Mouse (Mus musculus) neural tube, embryonic 13.5 days (tissue): ENCODE data around the gene Eef1g. TPM values are rescaled to one million over a fixed set of nuclear protein-coding genes. Genes with fewer than 3 reads are reported as not detected.

Experiments used
- ATAC-seq: fragments of 200-750 bp; cut with Nextera tagmentation; 2 replicates; pipeline ENCODE4 v1.8.0; 2017; ENCODE audit warnings: low read depth, mild to moderate bottlenecking, moderate TSS enrichment, moderate library complexity
- H3K27ac ChIP-seq: fragments of 300-500 bp; sonication (generic); replicated peaks from 2 replicates; pipeline ENCODE4 v1.5.1; 2015; ENCODE audit warnings: moderate library complexity, mild to moderate bottlenecking, inconsistent platforms
- H3K27me3 ChIP-seq: fragments of 300-500 bp; sonication (generic); 2 replicates; pipeline ENCODE4 v1.6.1; 2015; ENCODE audit warnings: mild to moderate bottlenecking, inconsistent platforms
- H3K36me3 ChIP-seq: fragments of 300-500 bp; sonication (generic); 2 replicates; pipeline ENCODE4 v1.6.1; 2015; ENCODE audit warnings: mild to moderate bottlenecking, inconsistent platforms
- H3K4me1 ChIP-seq: fragments of 300-500 bp; sonication (generic); replicated peaks from 2 replicates; pipeline ENCODE4 v1.6.1; 2015; ENCODE audit warnings: inconsistent platforms
- H3K4me2 ChIP-seq: fragments of 300-500 bp; sonication (generic); 2 replicates; pipeline ENCODE4 v1.6.1; 2015; ENCODE audit warnings: inconsistent platforms, mild to moderate bottlenecking, moderate library complexity
- H3K4me3 ChIP-seq: fragments of 300-500 bp; sonication (generic); 2 replicates; pipeline ENCODE4 v1.5.1; 2015; ENCODE audit warnings: mild to moderate bottlenecking, inconsistent platforms
- H3K9ac ChIP-seq: fragments of 300-500 bp; sonication (generic); 2 replicates; pipeline ENCODE4 v1.6.1; 2015; ENCODE audit warnings: moderate library complexity, mild to moderate bottlenecking, inconsistent platforms
- H3K9me3 ChIP-seq: fragments of 300-500 bp; sonication (generic); 2 replicates; pipeline ENCODE4 v1.6.1; 2016; ENCODE audit warnings: inconsistent platforms
- WGBS: fragments of 180-500 bp; shearing (Covaris S2); methylation state at CpG from one replicate; pipeline ENCODE4 v1.1.7; 2015; 5-methylcytosine and 5-hydroxymethylcytosine counted together
- polyA plus RNA-seq: library from polyadenylated mRNA; unstranded; fragments of >200 nt; fragmentation: Nextera tagmentation; extraction: Ambion mirVana; gene quantifications from 2 replicates; pipeline ENCODE4 v1.2.1, GENCODE M21; 2015

The Eef1g gene
- polyA plus RNA-seq, 1 experiment from 2014 or later, result 323 TPM

DNA sequence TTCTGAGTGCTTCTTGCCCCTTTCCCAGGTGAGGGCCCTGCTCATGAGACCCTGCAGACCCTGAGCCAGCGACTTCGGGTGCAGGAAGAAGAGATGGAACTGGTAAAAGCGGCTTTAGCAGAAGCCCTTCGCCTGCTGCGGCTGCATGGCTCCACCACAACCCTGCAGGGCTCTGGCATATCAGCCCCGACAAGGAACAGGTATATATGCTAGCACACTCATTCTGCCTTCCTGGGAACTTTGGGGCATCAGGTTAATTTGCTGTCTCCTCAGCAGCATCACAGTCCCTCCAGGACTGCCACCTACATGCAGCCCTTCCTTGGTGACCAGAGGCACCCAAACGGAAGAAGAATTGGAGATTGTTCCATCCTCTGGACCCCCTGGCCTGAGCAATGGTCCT is 36.1 kb upstream of the Eef1g start:
- no peak for ATAC-seq
- H3K4me2 ChIP-seq, result peak overlapping the region; percentile 71
- H3K27me3 ChIP-seq, result no peaks in the 10 kb centered on the region
- 82% methylated on average over 7 of the region's 7 CpGs for WGBS
- peak overlapping the region; percentile 79 for H3K9ac ChIP-seq
- 0 out of 2 replicates have a peak overlapping the region, but pooled peaks have one; percentile 54 for H3K4me3 ChIP-seq
- H3K36me3 ChIP-seq, result peaks cover 21% of the 10 kb centered on the region
- peaks cover 23% of the 10 kb centered on the region for H3K4me1 ChIP-seq
- no peak overlapping the region for H3K27ac ChIP-seq
- no peaks in the 10 kb centered on the region for H3K9me3 ChIP-seq

DNA sequence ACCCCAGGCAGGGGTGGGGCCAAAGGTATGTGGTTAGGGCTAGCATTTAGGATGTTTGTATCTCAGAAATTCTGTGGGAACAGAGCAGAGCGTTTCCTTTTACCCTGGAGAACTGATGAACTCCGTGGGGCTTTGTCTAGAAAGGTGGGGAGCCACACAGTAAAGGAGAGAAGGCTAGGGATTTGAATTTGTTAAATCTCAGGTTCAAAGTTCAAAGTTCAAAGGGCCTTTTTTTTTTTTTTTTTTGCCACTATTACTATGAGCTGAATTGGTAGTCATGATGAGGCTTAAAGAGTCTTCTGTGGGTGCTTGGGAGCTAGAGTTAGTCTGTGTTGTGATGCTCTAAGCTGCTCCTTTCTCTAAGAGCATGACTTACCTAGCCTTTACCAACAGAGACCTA is 30.1 kb upstream of the Eef1g start:
- no peak overlapping the region for H3K27ac ChIP-seq
- 88% methylated on average over 2 of the region's 2 CpGs for WGBS
- no peak overlapping the region for H3K9ac ChIP-seq
- peaks cover 13% of the 10 kb centered on the region for H3K4me1 ChIP-seq
- H3K27me3 ChIP-seq, result no peaks in the 10 kb centered on the region
- peaks cover 8% of the 10 kb centered on the region for H3K36me3 ChIP-seq
- no peaks in the 10 kb centered on the region for H3K9me3 ChIP-seq
- H3K4me2 ChIP-seq, result no peak overlapping the region
- no peak for ATAC-seq
- no peak overlapping the region for H3K4me3 ChIP-seq

DNA sequence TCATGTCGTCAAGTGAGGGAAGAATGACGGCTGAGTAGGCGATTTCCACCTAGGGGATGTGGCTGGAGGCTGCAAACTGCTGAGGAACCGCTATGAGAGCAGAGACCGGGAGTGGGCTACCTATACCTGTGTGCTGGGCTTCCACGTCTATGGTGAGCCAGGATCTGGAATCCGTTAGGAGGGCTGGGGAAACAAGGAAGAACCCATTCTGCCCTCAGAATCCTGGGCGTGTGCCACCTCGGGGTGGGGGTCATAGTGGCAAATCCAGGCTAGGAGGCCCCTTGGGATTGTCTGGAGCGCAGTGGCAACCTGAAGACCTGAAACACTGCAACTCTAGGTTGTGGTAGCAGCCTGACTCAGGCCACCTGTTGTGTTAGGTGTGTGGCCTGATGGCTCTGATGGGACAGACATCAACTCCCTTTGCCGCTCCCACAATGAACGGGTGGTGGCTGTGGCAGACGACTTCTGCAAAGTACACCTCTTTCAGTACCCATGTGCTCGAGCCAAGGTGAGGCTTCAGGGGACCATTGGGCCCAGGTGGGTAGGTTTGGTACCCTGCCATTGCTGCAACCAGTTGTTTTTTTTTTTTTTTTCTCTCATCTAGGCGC is 26.2 kb upstream of the Eef1g start:
- ATAC-seq, result no peak; the same call in 1 of the 2 replicates
- Histone ChIP-seq H3K9me3 (no peaks in the 10 kb centered on the region), H3K4me2 (peak overlapping the region; percentile 77), H3K9ac (peak overlapping the region; percentile 100), H3K4me3 (peak overlapping the region; percentile 96; the same call in 1 of the 2 replicates), H3K4me1 (peaks cover 44% of the 10 kb centered on the region), H3K27ac (no peak overlapping the region), H3K36me3 (peaks cover 26% of the 10 kb centered on the region), H3K27me3 (no peaks in the 10 kb centered on the region)
- 79% methylated on average over 15 of the region's 15 CpGs for WGBS

DNA sequence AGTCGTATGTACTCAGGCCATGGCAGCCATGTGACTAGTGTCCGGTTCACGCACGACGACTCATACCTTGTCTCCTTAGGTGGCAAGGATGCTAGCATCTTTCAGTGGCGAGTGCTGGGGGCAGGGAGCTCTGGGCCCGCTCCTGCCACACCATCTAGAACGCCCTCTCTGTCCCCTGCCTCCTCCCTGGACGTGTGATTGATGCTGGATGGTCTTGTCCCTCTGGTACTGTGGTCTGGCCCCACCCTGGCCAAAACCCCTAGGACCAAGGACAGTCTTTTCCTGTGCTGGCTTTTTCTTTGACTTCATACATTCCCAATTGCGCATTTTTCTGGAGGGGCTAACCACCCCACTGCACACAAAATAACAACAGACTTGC is 25.7 kb upstream of the Eef1g start:
- Histone ChIP-seq H3K9me3 (no peaks in the 10 kb centered on the region), H3K27ac (peak overlapping the region; percentile 95), H3K4me2 (peak overlapping the region; percentile 77), H3K27me3 (no peaks in the 10 kb centered on the region), H3K9ac (peak overlapping the region; percentile 100), H3K4me3 (peak overlapping the region; percentile 96), H3K36me3 (peaks cover 31% of the 10 kb centered on the region), H3K4me1 (peaks cover 44% of the 10 kb centered on the region)
- peak; percentile 25 for ATAC-seq
- 22% methylated on average over 10 of the region's 10 CpGs for WGBS

DNA sequence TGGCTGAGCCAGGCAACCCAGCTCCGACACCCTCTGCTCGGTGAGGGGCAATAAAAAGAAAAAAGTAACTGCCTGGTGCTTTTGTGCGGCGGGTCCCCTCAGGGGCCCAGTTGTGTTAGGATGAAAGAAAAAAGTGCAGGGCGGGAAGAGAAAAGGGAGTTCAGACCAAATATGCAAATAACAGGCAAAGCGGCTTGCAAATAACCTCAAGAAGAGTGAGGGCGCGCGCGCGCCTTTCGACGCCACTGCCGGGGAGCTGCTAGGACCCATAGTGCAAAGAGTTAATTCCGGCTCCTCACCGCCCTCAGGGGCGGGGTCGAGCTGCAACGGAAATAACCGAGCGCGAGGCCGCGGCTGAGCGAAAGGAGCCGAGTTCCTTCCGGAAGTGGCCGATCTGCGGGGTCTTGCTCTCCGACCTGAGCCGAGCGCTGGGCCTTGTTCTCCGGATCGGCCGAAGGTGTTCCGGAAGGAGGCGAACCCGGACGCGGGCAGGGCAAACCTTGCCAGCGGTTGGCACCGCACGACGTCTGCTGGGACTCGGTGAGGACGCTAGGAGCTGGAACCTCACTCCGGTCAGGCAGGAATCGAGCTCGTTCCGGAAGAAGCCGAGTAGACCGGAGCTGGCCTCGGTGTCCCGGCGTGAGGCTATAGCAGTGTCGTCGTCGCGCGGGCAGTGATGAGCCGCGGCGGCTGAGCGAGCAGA is 25.2 kb upstream of the Eef1g start, which contains the start of gene Mta2:
Gene Mta2 (plus strand): TSS at position 361 of the 703 bp plus-strand sequence.
- H3K4me2 ChIP-seq, result peak within 1 kb of the TSS; percentile 77
- under 1% methylated on average over 64 of the region's 64 CpGs for WGBS
- H3K27ac ChIP-seq, result peak within 1 kb of the TSS; percentile 95
- peaks cover 44% of the 10 kb centered on the region for H3K4me1 ChIP-seq
- peak; percentile 94 for ATAC-seq
- H3K9ac ChIP-seq, result peak within 1 kb of the TSS; percentile 100
- no peaks in the 10 kb centered on the region for H3K27me3 ChIP-seq
- H3K4me3 ChIP-seq, result peak within 1 kb of the TSS; percentile 96
- H3K9me3 ChIP-seq, result no peaks in the 10 kb centered on the region
- peaks cover 33% of the 10 kb centered on the region for H3K36me3 ChIP-seq

DNA sequence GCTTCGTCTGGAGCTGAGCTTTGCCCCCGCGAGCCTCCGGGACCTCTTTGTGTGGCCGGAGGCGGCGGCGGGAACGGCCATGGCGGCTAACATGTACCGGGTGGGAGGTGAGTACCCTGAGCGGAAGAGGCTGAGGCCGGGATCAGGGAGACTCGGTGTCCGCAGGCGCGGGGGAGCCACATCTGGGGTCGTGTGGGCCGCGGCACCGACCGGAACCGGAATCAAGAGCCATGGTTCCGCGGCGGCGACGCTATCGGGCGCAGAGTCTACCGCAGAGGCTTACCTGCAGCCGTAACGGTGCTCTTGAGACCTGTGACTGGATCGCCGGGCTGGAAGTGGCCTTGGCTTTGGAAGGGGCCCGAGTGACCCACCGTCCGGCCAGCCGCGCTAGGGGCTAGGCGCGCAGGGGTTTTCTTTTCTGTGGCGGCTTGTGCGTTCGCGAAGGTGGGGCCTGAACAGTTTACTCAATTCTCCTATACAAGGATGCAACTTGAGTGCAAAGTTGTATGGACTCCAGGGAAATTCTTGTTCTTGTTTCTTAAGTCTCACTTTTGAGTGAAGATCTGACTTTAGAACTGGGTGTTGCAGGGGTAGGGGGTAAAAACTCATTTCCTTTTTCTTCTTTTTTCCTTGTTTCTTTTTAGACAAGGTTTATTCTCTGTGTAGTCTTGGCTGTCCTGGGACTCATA is 24.4 kb upstream of the Eef1g start:
- Histone ChIP-seq H3K36me3 (peaks cover 37% of the 10 kb centered on the region), H3K27me3 (no peaks in the 10 kb centered on the region), H3K9ac (peak overlapping the region; percentile 100), H3K9me3 (no peaks in the 10 kb centered on the region), H3K4me1 (peaks cover 44% of the 10 kb centered on the region), H3K4me3 (peak overlapping the region; percentile 96), H3K4me2 (peak overlapping the region; percentile 77), H3K27ac (peak overlapping the region; percentile 95)
- WGBS, result under 1% methylated on average over 46 of the region's 46 CpGs
- ATAC-seq, result no peak; the same call in 1 of the 2 replicates

DNA sequence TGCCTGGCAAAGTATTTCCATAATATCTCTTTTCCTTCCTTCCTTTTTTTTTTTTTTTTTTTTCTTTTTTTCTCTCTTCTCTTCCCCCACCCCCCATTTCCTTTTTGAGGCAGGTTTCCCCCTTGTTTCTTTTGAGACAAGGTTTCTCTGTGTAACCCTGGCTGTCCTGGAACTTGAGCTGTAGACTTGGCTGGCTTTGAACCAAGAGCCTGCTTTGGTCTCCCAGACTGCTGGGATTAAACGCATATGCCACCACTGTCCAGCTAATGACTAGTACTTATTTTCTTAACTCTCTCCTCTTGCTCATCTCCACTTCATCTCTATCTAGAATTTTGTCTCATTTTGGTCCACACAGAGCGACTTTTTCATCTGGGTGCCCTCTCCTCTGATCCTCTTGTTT is 23.8 kb upstream of the Eef1g start:
- H3K27me3 ChIP-seq, result no peaks in the 10 kb centered on the region
- H3K9ac ChIP-seq, result peak overlapping the region; percentile 100
- WGBS, result 82% methylated on average over 2 of the region's 2 CpGs
- H3K4me3 ChIP-seq, result peak overlapping the region; percentile 96
- no peak overlapping the region for H3K27ac ChIP-seq
- peaks cover 44% of the 10 kb centered on the region for H3K4me1 ChIP-seq
- peak overlapping the region; percentile 77 for H3K4me2 ChIP-seq
- peaks cover 40% of the 10 kb centered on the region for H3K36me3 ChIP-seq
- H3K9me3 ChIP-seq, result no peaks in the 10 kb centered on the region
- no peak for ATAC-seq

DNA sequence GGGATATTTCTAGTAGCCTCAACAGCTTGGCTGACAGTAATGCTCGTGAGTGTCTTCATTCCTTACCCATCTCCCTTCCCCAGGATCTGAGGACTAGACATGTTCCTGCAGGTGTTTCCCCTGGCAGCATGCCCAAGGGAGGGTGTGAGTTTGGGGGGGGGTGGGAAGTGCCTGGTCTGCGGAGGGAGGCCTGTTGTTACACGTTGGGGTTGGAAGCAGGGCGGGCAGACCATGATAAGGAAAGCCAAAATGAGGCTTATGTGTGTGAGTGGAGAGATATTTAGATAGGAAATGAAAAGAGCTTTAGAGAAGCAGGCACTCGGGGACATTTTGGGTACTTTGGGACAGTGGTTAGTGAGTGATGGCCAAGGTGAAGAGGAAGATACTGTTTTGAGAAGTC is 22.8 kb upstream of the Eef1g start:
- H3K36me3 ChIP-seq, result peaks cover 51% of the 10 kb centered on the region
- WGBS, result 70% methylated on average over 5 of the region's 5 CpGs

DNA sequence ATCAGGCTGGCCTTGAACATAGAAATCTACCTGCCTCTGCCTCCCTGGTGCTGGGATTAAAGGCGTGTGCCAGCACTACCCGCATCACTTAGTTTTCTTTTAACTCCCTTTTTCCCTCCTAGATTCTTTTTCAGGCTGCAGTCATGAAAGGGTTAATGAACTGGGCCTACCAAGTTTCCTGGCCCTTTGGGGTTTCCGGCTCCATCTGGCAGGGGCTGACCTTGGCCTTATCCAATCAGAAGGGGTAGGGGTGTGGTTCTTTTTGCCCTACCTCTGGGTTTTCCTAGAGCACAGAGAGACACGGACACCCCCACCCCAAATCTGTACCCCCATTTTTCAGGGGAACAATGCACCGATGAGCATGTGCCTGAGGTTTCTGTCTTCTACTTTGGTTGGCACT is 22.1 kb upstream of the Eef1g start:
- peaks cover 57% of the 10 kb centered on the region for H3K36me3 ChIP-seq
- WGBS, result 40% methylated on average over 5 of the region's 5 CpGs
- no peak for ATAC-seq
- peak overlapping the region; percentile 77 for H3K4me2 ChIP-seq
- peak overlapping the region; percentile 55 for H3K9ac ChIP-seq
- no peak overlapping the region for H3K27ac ChIP-seq
- H3K27me3 ChIP-seq, result no peaks in the 10 kb centered on the region
- peaks cover 44% of the 10 kb centered on the region for H3K4me1 ChIP-seq
- peak overlapping the region; percentile 21 for H3K4me3 ChIP-seq
- H3K9me3 ChIP-seq, result no peaks in the 10 kb centered on the region

More for the DNA sequence above, 22.8 kb upstream of the Eef1g start:
- Histone ChIP-seq H3K9ac (peak overlapping the region; percentile 55), H3K4me1 (peaks cover 44% of the 10 kb centered on the region), H3K27me3 (no peaks in the 10 kb centered on the region), H3K4me2 (peak overlapping the region; percentile 77), H3K9me3 (no peaks in the 10 kb centered on the region), H3K4me3 (peak overlapping the region; percentile 9), H3K27ac (0 out of 2 replicates have a peak overlapping the region, but pooled peaks have one; percentile 4)
- no peak for ATAC-seq

DNA sequence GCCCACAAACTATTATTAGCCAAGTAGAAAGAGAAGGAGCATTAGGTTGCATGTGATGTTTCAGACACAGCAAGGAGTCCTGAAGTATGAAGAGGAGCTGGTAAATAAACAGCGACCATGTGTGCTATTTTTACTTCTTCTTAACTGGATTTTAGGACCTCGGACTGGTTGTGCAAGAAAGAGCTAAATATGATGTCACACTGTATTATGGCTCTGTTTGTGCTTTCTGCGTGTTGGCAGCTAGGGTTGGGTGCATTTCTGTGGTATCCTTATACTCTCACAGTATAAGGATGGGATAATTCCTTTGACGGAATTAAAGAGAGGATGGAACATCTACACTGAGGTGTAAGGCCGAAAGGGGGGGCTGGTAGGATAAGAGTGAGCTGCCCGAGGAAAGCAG is 21.6 kb upstream of the Eef1g start:
- Histone ChIP-seq H3K9ac (peak overlapping the region; percentile 55; the same call in 1 of the 2 replicates), H3K27ac (no peak overlapping the region), H3K27me3 (no peaks in the 10 kb centered on the region), H3K4me2 (peak overlapping the region; percentile 77), H3K36me3 (peaks cover 62% of the 10 kb centered on the region), H3K4me3 (peak overlapping the region; percentile 21; the same call in 1 of the 2 replicates), H3K4me1 (peaks cover 42% of the 10 kb centered on the region), H3K9me3 (no peaks in the 10 kb centered on the region)
- WGBS, result 90% methylated on average over 6 of the region's 6 CpGs
- ATAC-seq, result no peak

DNA sequence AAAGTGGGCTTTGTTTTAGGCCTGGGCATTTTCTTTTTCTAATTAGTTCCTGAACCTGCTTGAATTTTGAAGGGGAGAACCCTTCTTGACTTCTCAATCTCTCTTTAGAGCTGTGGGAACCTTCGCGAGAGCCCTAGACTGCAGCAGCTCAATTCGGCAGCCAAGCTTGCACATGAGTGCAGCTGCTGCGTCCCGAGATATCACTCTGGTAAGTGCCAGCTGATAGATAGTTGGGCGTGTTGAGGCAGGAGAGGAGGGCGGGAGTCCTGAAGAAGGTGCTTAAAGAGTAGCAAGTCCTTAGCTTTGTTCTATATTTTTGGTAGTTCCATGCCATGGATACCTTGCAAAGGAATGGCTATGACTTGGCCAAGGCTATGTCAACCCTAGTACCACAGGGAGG is 19.9 kb upstream of the Eef1g start:
- Histone ChIP-seq H3K4me1 (peaks cover 37% of the 10 kb centered on the region), H3K4me2 (no peak overlapping the region), H3K36me3 (peaks cover 79% of the 10 kb centered on the region), H3K27me3 (no peaks in the 10 kb centered on the region), H3K9me3 (no peaks in the 10 kb centered on the region), H3K9ac (no peak overlapping the region), H3K27ac (no peak overlapping the region), H3K4me3 (no peak overlapping the region)
- ATAC-seq, result no peak
- WGBS, result 94% methylated on average over 7 of the region's 7 CpGs

DNA sequence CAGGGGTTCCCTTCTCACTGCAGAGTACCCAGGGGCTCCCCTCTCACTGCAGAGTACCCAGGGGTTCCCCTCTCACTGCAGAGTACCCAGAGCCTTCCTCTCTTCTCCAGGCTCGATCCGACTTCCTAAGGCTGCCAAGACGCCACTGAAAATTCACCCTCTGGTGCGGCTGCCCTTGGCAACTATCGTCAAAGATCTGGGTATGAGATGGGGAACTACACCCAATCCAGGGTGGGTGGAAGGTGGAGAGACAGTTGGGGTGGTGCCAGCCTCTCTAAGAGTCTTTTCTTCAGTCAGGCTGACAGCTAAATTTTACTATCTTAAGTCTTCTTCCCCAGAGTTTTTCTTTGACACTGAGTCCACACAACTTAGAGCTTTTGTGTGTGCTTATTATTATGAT is 16.7 kb upstream of the Eef1g start:
- Histone ChIP-seq H3K4me2 (no peak overlapping the region), H3K9me3 (no peaks in the 10 kb centered on the region), H3K27ac (no peak overlapping the region), H3K4me3 (no peak overlapping the region), H3K36me3 (peaks cover 77% of the 10 kb centered on the region), H3K4me1 (peaks cover 37% of the 10 kb centered on the region), H3K27me3 (no peaks in the 10 kb centered on the region), H3K9ac (no peak overlapping the region)
- WGBS, result 97% methylated on average over 5 of the region's 5 CpGs
- ATAC-seq, result no peak
